Mouse (Mus musculus): ENCODE results near the gene Mmp19. TPM values are rescaled to one million over a fixed set of nuclear protein-coding genes. Genes with fewer than 3 reads are reported as not detected.
A peak's percentile ranks its signal among the peaks of the same experiment; 100 is the strongest.

Gene Mmp19
- polyA plus RNA-seq, 1 experiment = 1.2 TPM

DNA sequence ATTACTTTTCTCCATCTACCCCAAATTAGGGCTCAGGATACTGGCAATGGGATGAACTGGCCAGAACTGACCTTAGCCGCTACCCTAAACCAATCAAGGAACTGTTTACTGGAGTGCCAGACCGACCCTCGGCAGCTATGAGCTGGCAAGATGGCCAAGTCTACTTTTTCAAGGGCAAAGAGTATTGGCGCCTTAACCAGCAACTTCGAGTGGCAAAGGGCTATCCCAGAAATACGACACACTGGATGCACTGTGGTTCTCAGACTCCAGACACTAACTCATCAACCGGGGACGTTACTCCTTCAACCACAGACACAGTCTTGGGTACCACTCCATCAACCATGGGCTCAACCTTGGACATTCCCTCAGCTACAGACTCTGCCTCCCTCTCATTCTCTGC, 8.0 kb downstream of the Mmp19 start:
- Histone ChIP-seq H3K27ac (ENCODE audit: insufficient read depth, low read depth, low read length) (no peak overlapping the region), H3K4me3 (ENCODE audit: low read depth, low read length) (no peak overlapping the region), H3K36me3 (ENCODE audit: control insufficient read depth, insufficient read depth, low read length) (no peaks in the 10 kb centered on the region), H3K27me3 (ENCODE audit: control insufficient read depth, insufficient read depth, low read length) (no peaks in the 10 kb centered on the region), H3K4me1 (ENCODE audit: control insufficient read depth, insufficient read depth, insufficient read length, low read length) (no peaks in the 10 kb centered on the region)
- WGBS = 89% methylated on average over 8 of the region's 8 CpGs
- TF ChIP-seq CTCF (IDR thresholded peaks at IDR 0.05; ENCODE audit: extremely low read depth, insufficient read length, insufficient replicate concordance, low read depth, low read length) (no peak), POLR2A (IDR thresholded peaks at IDR 0.05; ENCODE audit: low read depth, low read length) (no peak)

DNA sequence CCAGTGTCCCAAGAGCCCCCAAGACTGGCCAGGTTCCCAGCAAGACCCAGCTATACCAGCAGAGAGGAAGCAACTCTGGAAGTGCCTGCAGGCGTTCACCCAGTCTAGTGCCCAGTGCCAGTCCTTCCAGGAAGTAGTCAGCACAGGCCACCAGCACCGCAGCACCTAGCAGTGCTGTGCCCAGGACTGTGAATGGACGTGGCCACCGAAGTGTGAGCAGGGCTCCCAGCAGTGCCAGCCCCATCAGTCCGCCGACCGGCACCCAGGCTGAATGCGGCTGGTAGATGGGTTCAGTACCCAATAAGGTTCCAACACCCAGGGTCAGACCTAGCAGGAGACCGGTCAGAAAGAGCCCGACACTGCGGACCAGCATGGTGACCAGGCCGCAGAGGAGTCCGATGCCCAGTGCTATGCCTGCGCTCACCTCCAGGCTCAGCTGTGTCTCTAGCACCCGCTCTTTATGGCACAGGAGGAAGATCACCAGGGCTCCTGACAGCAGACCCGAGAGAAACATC, 11.3 kb downstream of the Mmp19 start:
- no peak overlapping the region for H3K4me3 ChIP-seq (ENCODE audit: low read depth, low read length)
- no peaks in the 10 kb centered on the region for H3K27me3 ChIP-seq (ENCODE audit: control insufficient read depth, insufficient read depth, low read length)
- WGBS = 95% methylated on average over 16 of the region's 16 CpGs
- no peak overlapping the region for H3K27ac ChIP-seq (ENCODE audit: insufficient read depth, low read depth, low read length)
- no peaks in the 10 kb centered on the region for H3K36me3 ChIP-seq (ENCODE audit: control insufficient read depth, insufficient read depth, low read length)
- peaks cover 10% of the 10 kb centered on the region; the same call in 1 of the 2 replicates for H3K4me1 ChIP-seq (ENCODE audit: control insufficient read depth, insufficient read depth, insufficient read length, low read length)
- TF ChIP-seq CTCF (IDR thresholded peaks at IDR 0.05; ENCODE audit: extremely low read depth, insufficient read length, insufficient replicate concordance, low read depth, low read length) = no peak
- no peak for TF ChIP-seq POLR2A (IDR thresholded peaks at IDR 0.05; ENCODE audit: low read depth, low read length)

DNA sequence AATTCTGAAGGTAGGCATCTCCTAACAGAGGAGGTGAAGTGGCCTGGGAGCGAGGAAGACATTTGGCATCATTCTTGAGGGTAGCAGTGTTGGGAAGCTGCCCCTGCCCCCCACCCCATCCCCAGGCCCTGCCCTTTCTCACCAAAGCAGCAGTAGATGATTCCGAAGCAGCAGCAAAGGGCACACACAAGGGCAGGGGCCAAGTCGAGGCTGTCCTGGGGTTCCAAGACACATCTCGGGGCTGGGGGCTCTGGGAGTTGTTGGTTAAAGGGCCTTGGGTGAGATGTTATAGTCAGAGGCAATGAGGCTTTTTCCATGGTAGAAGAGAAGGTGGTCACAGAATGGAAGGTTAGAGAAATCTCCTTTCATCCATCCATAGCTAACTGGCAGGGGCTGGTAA, 12.2 kb downstream of the Mmp19 start:
- Histone ChIP-seq H3K4me3 (ENCODE audit: low read depth, low read length) (no peak overlapping the region), H3K27ac (ENCODE audit: insufficient read depth, low read depth, low read length) (no peak overlapping the region), H3K27me3 (ENCODE audit: control insufficient read depth, insufficient read depth, low read length) (no peaks in the 10 kb centered on the region), H3K4me1 (ENCODE audit: control insufficient read depth, insufficient read depth, insufficient read length, low read length) (peaks cover 17% of the 10 kb centered on the region), H3K36me3 (ENCODE audit: control insufficient read depth, insufficient read depth, low read length) (no peaks in the 10 kb centered on the region)
- TF ChIP-seq CTCF (IDR thresholded peaks at IDR 0.05; ENCODE audit: extremely low read depth, insufficient read length, insufficient replicate concordance, low read depth, low read length) = no peak
- no peak for TF ChIP-seq POLR2A (IDR thresholded peaks at IDR 0.05; ENCODE audit: low read depth, low read length)
- WGBS = 83% methylated on average over 4 of the region's 4 CpGs

DNA sequence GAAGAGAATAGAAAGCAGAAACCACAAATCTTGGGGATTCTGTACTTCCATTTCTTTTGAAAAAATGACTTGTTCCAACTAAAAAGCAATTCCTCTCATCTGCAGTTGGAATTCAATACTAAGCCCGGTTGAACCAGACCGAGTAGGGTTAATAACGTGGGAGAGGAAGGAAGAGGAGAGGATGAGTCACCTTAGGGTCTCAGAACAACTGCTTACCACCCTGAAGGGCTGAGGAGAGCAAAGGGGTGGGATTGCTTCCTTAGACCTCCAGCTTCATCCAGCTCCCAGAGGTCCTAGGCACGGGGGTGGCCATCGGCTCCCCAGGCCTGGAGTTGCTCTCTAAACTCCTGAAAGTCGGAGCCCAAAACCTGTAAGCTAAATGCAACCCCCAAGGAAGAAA, 12.7 kb downstream of the Mmp19 start:
- Histone ChIP-seq H3K4me1 (ENCODE audit: control insufficient read depth, insufficient read depth, insufficient read length, low read length) (peaks cover 18% of the 10 kb centered on the region), H3K36me3 (ENCODE audit: control insufficient read depth, insufficient read depth, low read length) (no peaks in the 10 kb centered on the region), H3K27me3 (ENCODE audit: control insufficient read depth, insufficient read depth, low read length) (no peaks in the 10 kb centered on the region), H3K4me3 (ENCODE audit: low read depth, low read length) (peak overlapping the region; percentile 91), H3K27ac (ENCODE audit: insufficient read depth, low read depth, low read length) (peak overlapping the region; percentile 50)
- TF ChIP-seq CTCF (IDR thresholded peaks at IDR 0.05; ENCODE audit: extremely low read depth, insufficient read length, insufficient replicate concordance, low read depth, low read length) (no peak), POLR2A (IDR thresholded peaks at IDR 0.05; ENCODE audit: low read depth, low read length) (no peak)
- WGBS = 44% methylated on average over 6 of the region's 6 CpGs

GRCm38 (mm10) chr10:128803771-128804270, 13.1 kb downstream of the Mmp19 start, which contains the start of gene Dnajc14:
Gene Dnajc14, plus strand, starts transcription at chr10:128804062.
- TF ChIP-seq CTCF (IDR thresholded peaks at IDR 0.05; ENCODE audit: extremely low read depth, insufficient read length, insufficient replicate concordance, low read depth, low read length) = no peak
- TF ChIP-seq POLR2A (IDR thresholded peaks at IDR 0.05; ENCODE audit: low read depth, low read length) = no peak
- Histone ChIP-seq H3K36me3 (ENCODE audit: control insufficient read depth, insufficient read depth, low read length) (peaks cover 3% of the 10 kb centered on the region; the same call in 1 of the 2 replicates), H3K4me1 (ENCODE audit: control insufficient read depth, insufficient read depth, insufficient read length, low read length) (peaks cover 21% of the 10 kb centered on the region), H3K4me3 (ENCODE audit: low read depth, low read length) (peak within 1 kb of the TSS; percentile 91), H3K27ac (ENCODE audit: insufficient read depth, low read depth, low read length) (peak within 1 kb of the TSS; percentile 97), H3K27me3 (ENCODE audit: control insufficient read depth, insufficient read depth, low read length) (no peaks in the 10 kb centered on the region)
- WGBS = 1% methylated on average over 14 of the region's 14 CpGs

DNA sequence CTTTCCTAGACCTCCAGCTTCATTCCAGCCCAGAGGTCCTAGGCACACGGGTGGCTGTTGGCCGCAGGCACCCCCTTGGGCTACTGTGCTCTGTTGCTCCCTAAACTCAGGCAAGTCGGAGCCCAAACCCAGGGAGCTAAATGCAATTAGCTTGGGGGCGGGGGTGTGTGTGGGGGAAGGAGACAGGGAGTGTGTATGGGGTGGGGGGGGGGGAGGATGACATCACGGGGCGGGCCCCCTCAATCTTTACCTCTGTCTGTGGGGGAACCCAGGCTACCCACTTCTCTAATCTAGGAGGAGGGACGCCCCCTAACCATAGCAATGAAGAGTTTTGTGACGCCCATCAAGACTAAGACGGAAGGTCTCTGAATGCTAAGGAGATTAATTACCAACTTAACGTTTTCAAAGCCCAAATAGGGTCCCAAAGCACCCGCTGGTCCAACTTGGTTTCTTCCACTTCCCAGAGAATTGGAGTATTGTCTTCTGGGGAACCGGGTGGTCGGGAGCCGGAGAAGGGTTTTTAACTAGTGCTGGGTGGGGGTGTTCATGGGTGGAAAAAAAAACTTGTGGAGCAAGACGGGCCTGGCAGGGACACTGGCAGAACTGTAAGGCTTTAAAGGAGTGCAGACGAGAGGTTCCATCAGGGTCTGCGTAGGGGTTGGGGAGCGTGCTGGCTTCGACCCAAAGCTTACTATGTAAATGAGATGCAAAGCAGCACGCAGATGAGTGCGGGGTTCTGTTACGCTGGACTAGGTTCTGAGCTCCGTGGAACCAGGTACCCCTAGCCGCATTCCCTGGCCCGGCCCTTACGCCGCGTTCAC, 13.8 kb downstream of the Mmp19 start, which contains the start of gene Tmem198b:
Tmem198b (minus strand) TSS at position 100 of the 821 bp plus-strand sequence.
- peaks cover 23% of the 10 kb centered on the region for H3K4me1 ChIP-seq (ENCODE audit: control insufficient read depth, insufficient read depth, insufficient read length, low read length)
- 0 out of 2 replicates have a peak, but pooled peaks have one; percentile 26 for TF ChIP-seq POLR2A (IDR thresholded peaks at IDR 0.05; ENCODE audit: low read depth, low read length)
- no peak for TF ChIP-seq CTCF (IDR thresholded peaks at IDR 0.05; ENCODE audit: extremely low read depth, insufficient read length, insufficient replicate concordance, low read depth, low read length)
- peak within 1 kb of the TSS; percentile 91 for H3K4me3 ChIP-seq (ENCODE audit: low read depth, low read length)
- WGBS = under 1% methylated on average over 28 of the region's 28 CpGs
- no peaks in the 10 kb centered on the region for H3K27me3 ChIP-seq (ENCODE audit: control insufficient read depth, insufficient read depth, low read length)
- H3K27ac ChIP-seq (ENCODE audit: insufficient read depth, low read depth, low read length) = peak within 1 kb of the TSS; percentile 97
- peaks cover 6% of the 10 kb centered on the region; the same call in 1 of the 2 replicates for H3K36me3 ChIP-seq (ENCODE audit: control insufficient read depth, insufficient read depth, low read length)
